Mouse (Mus musculus): ENCODE measurements at regions not wholly inside any gene's neighbourhood (a gene's known extent, or its start where the extent isn't known, plus 50 kb on each side); places are given as distances from the start of the nearest gene placed in this dataset.
A peak's percentile ranks its signal among the peaks of the same experiment; 100 is the strongest.

GRCm38 (mm10) chr19:44626261-44626660 lies 63.6 kb downstream of the Hif1an start:
- 82% methylated on average over 5 of the region's 5 CpGs for WGBS
- no peaks in the 10 kb centered on the region for H3K4me1 ChIP-seq
- no peaks in the 10 kb centered on the region for H3K9me3 ChIP-seq (replicated peaks)
- ATAC-seq (ENCODE audit: low FRiP score): no peak
- H3K27ac ChIP-seq: no peak overlapping the region
- no peak overlapping the region for H3K4me3 ChIP-seq
- no peaks in the 10 kb centered on the region for H3K27me3 ChIP-seq
- no peaks in the 10 kb centered on the region for H3K36me3 ChIP-seq
- H3K9ac ChIP-seq: no peak overlapping the region
- no peak overlapping the region for H3K4me2 ChIP-seq (replicated peaks)

GRCm38 (mm10) chr19:44629705-44630104 lies 67.1 kb downstream of the Hif1an start:
- Histone ChIP-seq H3K4me2 (replicated peaks) (no peak overlapping the region), H3K4me3 (no peak overlapping the region), H3K27ac (no peak overlapping the region), H3K36me3 (no peaks in the 10 kb centered on the region), H3K27me3 (peaks cover 10% of the 10 kb centered on the region), H3K9ac (no peak overlapping the region), H3K4me1 (peaks cover 8% of the 10 kb centered on the region; the same call in 1 of the 2 replicates), H3K9me3 (replicated peaks) (no peaks in the 10 kb centered on the region)
- WGBS: 68% methylated on average over 7 of the region's 7 CpGs
- ATAC-seq (ENCODE audit: low FRiP score): no peak

- Histone ChIP-seq H3K9ac (no peak overlapping the region), H3K9me3 (replicated peaks) (no peaks in the 10 kb centered on the region), H3K4me3 (no peak overlapping the region), H3K27ac (no peak overlapping the region; the same call in 1 of the 2 replicates), H3K4me1 (peaks cover 8% of the 10 kb centered on the region; the same call in 1 of the 2 replicates), H3K27me3 (peaks cover 10% of the 10 kb centered on the region), H3K4me2 (replicated peaks) (no peak overlapping the region), H3K36me3 (no peaks in the 10 kb centered on the region)
- ATAC-seq (ENCODE audit: low FRiP score): no peak
- WGBS: 76% methylated on average over 19 of the region's 19 CpGs
Measured at GRCm38 (mm10) chr19:44631356-44632007, 68.8 kb downstream of the Hif1an start.

GRCm38 (mm10) chr19:44637145-44637719 lies 74.6 kb downstream of the Hif1an start:
- 52% methylated on average over 9 of the region's 9 CpGs for WGBS
- H3K4me2 ChIP-seq (replicated peaks): no peak overlapping the region
- no peak for ATAC-seq (ENCODE audit: low FRiP score)
- H3K9ac ChIP-seq: no peak overlapping the region
- H3K36me3 ChIP-seq: no peaks in the 10 kb centered on the region
- H3K27me3 ChIP-seq: peaks cover 55% of the 10 kb centered on the region
- H3K4me1 ChIP-seq: peaks cover 23% of the 10 kb centered on the region
- no peak overlapping the region for H3K27ac ChIP-seq
- no peak overlapping the region for H3K4me3 ChIP-seq
- no peaks in the 10 kb centered on the region for H3K9me3 ChIP-seq (replicated peaks)

GRCm38 (mm10) chr19:44640021-44640420 lies 77.4 kb downstream of the Hif1an start:
- peak overlapping the region; percentile 32; the same call in 1 of the 2 replicates for H3K9ac ChIP-seq
- peaks cover 18% of the 10 kb centered on the region for H3K4me1 ChIP-seq
- ATAC-seq (ENCODE audit: low FRiP score): no peak
- WGBS: under 1% methylated on average over 26 of the region's 26 CpGs
- peak overlapping the region; percentile 58 for H3K4me2 ChIP-seq (replicated peaks)
- H3K9me3 ChIP-seq (replicated peaks): no peaks in the 10 kb centered on the region
- peak overlapping the region; percentile 32 for H3K4me3 ChIP-seq
- H3K36me3 ChIP-seq: no peaks in the 10 kb centered on the region
- peaks cover 63% of the 10 kb centered on the region for H3K27me3 ChIP-seq
- peak overlapping the region; percentile 32; the same call in 1 of the 2 replicates for H3K27ac ChIP-seq

GRCm38 (mm10) chr19:44640551-44640950 lies 77.9 kb downstream of the Hif1an start:
- peaks cover 18% of the 10 kb centered on the region for H3K4me1 ChIP-seq
- WGBS: 0% methylated on average over 1 of the region's 1 CpGs
- ATAC-seq (ENCODE audit: low FRiP score): 0 out of 2 replicates have a peak, but pooled peaks have one; percentile 11
- H3K9me3 ChIP-seq (replicated peaks): no peaks in the 10 kb centered on the region
- peak overlapping the region; percentile 58 for H3K4me2 ChIP-seq (replicated peaks)
- H3K4me3 ChIP-seq: peak overlapping the region; percentile 32
- H3K36me3 ChIP-seq: no peaks in the 10 kb centered on the region
- 0 out of 2 replicates have a peak overlapping the region, but pooled peaks have one; percentile 15 for H3K9ac ChIP-seq
- peaks cover 63% of the 10 kb centered on the region for H3K27me3 ChIP-seq
- H3K27ac ChIP-seq: peak overlapping the region; percentile 17; the same call in 1 of the 2 replicates

- Histone ChIP-seq H3K36me3 (no peaks in the 10 kb centered on the region), H3K27me3 (peaks cover 67% of the 10 kb centered on the region), H3K27ac (no peak overlapping the region), H3K9ac (no peak overlapping the region), H3K4me1 (peaks cover 18% of the 10 kb centered on the region), H3K4me2 (replicated peaks) (no peak overlapping the region), H3K4me3 (no peak overlapping the region), H3K9me3 (replicated peaks) (no peaks in the 10 kb centered on the region)
- ATAC-seq (ENCODE audit: low FRiP score): no peak
- 67% methylated on average over 4 of the region's 4 CpGs for WGBS
Measured at GRCm38 (mm10) chr19:44642294-44642693, 79.6 kb downstream of the Hif1an start.

GRCm38 (mm10) chr19:44644376-44644775 lies 81.7 kb downstream of the Hif1an start:
- H3K27ac ChIP-seq: no peak overlapping the region
- H3K4me3 ChIP-seq: no peak overlapping the region
- peaks cover 68% of the 10 kb centered on the region for H3K27me3 ChIP-seq
- no peaks in the 10 kb centered on the region for H3K36me3 ChIP-seq
- H3K4me1 ChIP-seq: peaks cover 18% of the 10 kb centered on the region
- H3K9me3 ChIP-seq (replicated peaks): no peaks in the 10 kb centered on the region
- no peak overlapping the region for H3K4me2 ChIP-seq (replicated peaks)
- ATAC-seq (ENCODE audit: low FRiP score): no peak
- H3K9ac ChIP-seq: no peak overlapping the region
- WGBS: 44% methylated on average over 3 of the region's 3 CpGs

- peaks cover 18% of the 10 kb centered on the region for H3K4me1 ChIP-seq
- WGBS: 59% methylated on average over 4 of the region's 4 CpGs
- no peak overlapping the region for H3K4me3 ChIP-seq
- no peak overlapping the region for H3K4me2 ChIP-seq (replicated peaks)
- no peaks in the 10 kb centered on the region for H3K9me3 ChIP-seq (replicated peaks)
- ATAC-seq (ENCODE audit: low FRiP score): no peak
- no peaks in the 10 kb centered on the region for H3K36me3 ChIP-seq
- no peak overlapping the region for H3K27ac ChIP-seq
- peaks cover 69% of the 10 kb centered on the region for H3K27me3 ChIP-seq
- H3K9ac ChIP-seq: no peak overlapping the region
Measured at GRCm38 (mm10) chr19:44644929-44645328, 82.3 kb downstream of the Hif1an start.

GRCm38 (mm10) chr19:44646548-44646947 lies 83.9 kb downstream of the Hif1an start:
- Histone ChIP-seq H3K4me1 (0 out of 2 replicates have a peak, but pooled peaks cover 6% of the 10 kb centered on the region), H3K36me3 (no peaks in the 10 kb centered on the region), H3K9ac (no peak overlapping the region), H3K9me3 (replicated peaks) (no peaks in the 10 kb centered on the region), H3K27ac (no peak overlapping the region), H3K27me3 (peaks cover 70% of the 10 kb centered on the region), H3K4me2 (replicated peaks) (no peak overlapping the region), H3K4me3 (no peak overlapping the region)
- no peak for ATAC-seq (ENCODE audit: low FRiP score)
- 73% methylated on average over 9 of the region's 9 CpGs for WGBS

GRCm38 (mm10) chr19:44649206-44649605 lies 86.6 kb downstream of the Hif1an start:
- H3K27ac ChIP-seq: no peak overlapping the region
- no peak overlapping the region for H3K9ac ChIP-seq
- no peak overlapping the region for H3K4me2 ChIP-seq (replicated peaks)
- WGBS: 65% methylated on average over 7 of the region's 7 CpGs
- ATAC-seq (ENCODE audit: low FRiP score): no peak
- no peaks in the 10 kb centered on the region for H3K36me3 ChIP-seq
- peaks cover 68% of the 10 kb centered on the region for H3K27me3 ChIP-seq
- H3K4me3 ChIP-seq: no peak overlapping the region
- H3K9me3 ChIP-seq (replicated peaks): no peaks in the 10 kb centered on the region
- 0 out of 2 replicates have a peak, but pooled peaks cover 5% of the 10 kb centered on the region for H3K4me1 ChIP-seq

GRCm38 (mm10) chr19:44650841-44651240 lies 88.2 kb downstream of the Hif1an start:
- Histone ChIP-seq H3K9me3 (replicated peaks) (no peaks in the 10 kb centered on the region), H3K27me3 (peaks cover 82% of the 10 kb centered on the region), H3K9ac (no peak overlapping the region), H3K4me1 (peaks cover 6% of the 10 kb centered on the region; the same call in 1 of the 2 replicates), H3K27ac (no peak overlapping the region), H3K4me2 (replicated peaks) (no peak overlapping the region), H3K4me3 (no peak overlapping the region), H3K36me3 (no peaks in the 10 kb centered on the region)
- 40% methylated on average over 2 of the region's 2 CpGs for WGBS
- ATAC-seq (ENCODE audit: low FRiP score): no peak
